21 mouse cellular contexts compared by ENCODE assay signal in the genomic region with DNA sequence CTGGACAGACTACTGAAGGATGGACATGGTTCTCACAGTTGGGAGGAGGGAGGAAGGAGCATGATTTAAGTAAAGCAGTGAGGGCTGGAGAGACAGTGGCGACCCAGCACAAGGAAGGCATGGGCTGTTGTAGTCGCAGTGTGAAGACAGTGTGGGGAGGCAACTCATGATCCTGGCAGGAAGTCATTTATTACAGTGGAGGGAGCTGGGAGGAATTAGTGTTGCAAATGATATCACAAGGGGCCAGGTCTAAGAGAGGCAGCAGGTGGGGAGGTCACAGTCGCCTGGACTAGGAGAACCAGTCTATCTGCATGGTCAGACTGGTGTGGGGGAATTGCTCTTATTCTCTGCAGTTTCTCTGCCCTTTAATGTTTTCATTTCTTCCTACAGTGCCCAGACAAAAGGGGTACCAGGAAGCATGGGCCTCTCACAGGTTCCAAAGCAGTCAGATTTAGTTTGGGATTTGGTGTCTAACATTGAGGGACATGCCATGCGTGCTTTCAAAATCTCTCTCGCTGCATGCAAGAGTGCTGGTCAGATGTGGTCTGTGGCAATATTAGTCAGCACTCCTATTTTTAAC.
DNase-seq lines count a peak whose midpoint lies in the region; ATAC-seq and TF ChIP-seq lines count a peak whose summit lies in the region.
"Had no signal": no experiment of that assay in that cellular context is flagged by ENCODE, and none has a peak within 500 bp of the region (broad histone marks: within the 10 kb centered on the region; RNA-seq: fewer than 3 reads in every experiment).

No protein-coding gene starts in this region.

- H3K4me2 ChIP-seq in intestine, embryonic 15.5 days (replicated peaks), result no peak overlapping the region
- H3K4me2 ChIP-seq in intestine, postnatal 0 days (replicated peaks; ENCODE audit: low read depth), result no peak overlapping the region
- H3K4me2 ChIP-seq in kidney, postnatal 0 days (ENCODE audit: low read length), result no peak overlapping the region
- no peak overlapping the region for H3K4me2 ChIP-seq in intestine, embryonic 16.5 days (ENCODE audit: low read depth, low read length)
- H3K4me2 ChIP-seq: embryonic facial prominence, embryonic 15.5 days; heart, embryonic 11.5 days; hindbrain, embryonic 12.5 days had no signal

- no peaks in the 10 kb centered on the region for H3K9me3 ChIP-seq in intestine, embryonic 15.5 days
- no peaks in the 10 kb centered on the region for H3K9me3 ChIP-seq in intestine, postnatal 0 days (ENCODE audit: control insufficient read depth)
- H3K9me3 ChIP-seq in kidney, postnatal 0 days (replicated peaks; ENCODE audit: low read length), result no peaks in the 10 kb centered on the region
- H3K9me3 ChIP-seq in intestine, embryonic 16.5 days (ENCODE audit: control insufficient read depth, low read length), result no peaks in the 10 kb centered on the region
- H3K9me3 ChIP-seq: embryonic facial prominence, embryonic 15.5 days; hindbrain, embryonic 12.5 days had no signal

- H3K27ac ChIP-seq in intestine, embryonic 15.5 days, result no peak overlapping the region
- no peak overlapping the region for H3K27ac ChIP-seq in intestine, postnatal 0 days (ENCODE audit: low read depth, low read length)
- no peak overlapping the region for H3K27ac ChIP-seq in kidney, postnatal 0 days
- peak overlapping the region; percentile 67 for H3K27ac ChIP-seq in bone marrow macrophage, adult 2 months (ENCODE audit: insufficient read depth, low read depth, low read length)
- H3K27ac ChIP-seq in intestine, embryonic 16.5 days (ENCODE audit: low read length), result no peak overlapping the region
- no peak overlapping the region for H3K27ac ChIP-seq in thymus, adult 2 months (ENCODE audit: control insufficient read depth, insufficient read depth, low read length)
- H3K27ac ChIP-seq: embryonic facial prominence, embryonic 15.5 days; forebrain, embryonic 10.5 days; gastrocnemius, adult 2 months; hindbrain, embryonic 12.5 days had no signal

- H3K9ac ChIP-seq in intestine, embryonic 15.5 days, result no peak overlapping the region
- no peak overlapping the region for H3K9ac ChIP-seq in intestine, postnatal 0 days (ENCODE audit: low read depth, low read length)
- H3K9ac ChIP-seq in kidney, postnatal 0 days (ENCODE audit: low read depth, low read length), result no peak overlapping the region
- no peak overlapping the region for H3K9ac ChIP-seq in intestine, embryonic 16.5 days (ENCODE audit: low read depth, low read length)
- H3K9ac ChIP-seq: embryonic facial prominence, embryonic 15.5 days; hindbrain, embryonic 12.5 days had no signal

- 0 out of 2 replicates have a peak, but pooled peaks cover 3% of the 10 kb centered on the region for H3K4me1 ChIP-seq in intestine, embryonic 15.5 days (replicated peaks)
- 0 out of 2 replicates have a peak, but pooled peaks cover 6% of the 10 kb centered on the region for H3K4me1 ChIP-seq in intestine, postnatal 0 days (replicated peaks; ENCODE audit: control insufficient read depth, insufficient read depth, low read length)
- H3K4me1 ChIP-seq in kidney, postnatal 0 days (replicated peaks; ENCODE audit: insufficient read depth, low read length), result no peaks in the 10 kb centered on the region
- H3K4me1 ChIP-seq in bone marrow macrophage, adult 2 months (ENCODE audit: control insufficient read depth, insufficient read depth, low read length), result peaks cover 15% of the 10 kb centered on the region
- no peaks in the 10 kb centered on the region for H3K4me1 ChIP-seq in intestine, embryonic 16.5 days (ENCODE audit: control insufficient read depth, insufficient read depth, low read length)
- H3K4me1 ChIP-seq in thymus, adult 2 months (replicated peaks; ENCODE audit: control insufficient read depth, insufficient read depth, low read length), result no peaks in the 10 kb centered on the region
- H3K4me1 ChIP-seq: embryonic facial prominence, embryonic 15.5 days had no signal

- peak; percentile 37 for DNase-seq in kidney, postnatal 0 days (ENCODE audit: low spot score)
- no peak for DNase-seq in kidney, postnatal 4 days
- no peak for DNase-seq in thymus, adult 2 months
- DNase-seq: adrenal gland, adult 2 months; adrenal gland, postnatal 25 days; cerebellum, adult 2 months; cerebellum, postnatal 10 days; gastrocnemius, adult 2 months; gastrocnemius, postnatal 25 days; heart, postnatal 4 days had no signal

- peak; percentile 61 for ATAC-seq in intestine, embryonic 15.5 days
- no peak for ATAC-seq in intestine, postnatal 0 days
- no peak for ATAC-seq in kidney, postnatal 0 days (replicated peaks; ENCODE audit: low FRiP score, low read depth)
- ATAC-seq in intestine, embryonic 16.5 days, result peak; percentile 61
- ATAC-seq: forebrain, embryonic 14.5 days; hindbrain, embryonic 16.5 days had no signal

- no peaks in the 10 kb centered on the region for H3K27me3 ChIP-seq in intestine, embryonic 15.5 days (replicated peaks)
- H3K27me3 ChIP-seq in intestine, postnatal 0 days (replicated peaks; ENCODE audit: control insufficient read depth, insufficient read depth, low read length), result no peaks in the 10 kb centered on the region
- H3K27me3 ChIP-seq in kidney, postnatal 0 days (ENCODE audit: insufficient read depth, low read length), result 0 out of 2 replicates have a peak, but pooled peaks cover 3% of the 10 kb centered on the region
- no peaks in the 10 kb centered on the region for H3K27me3 ChIP-seq in intestine, embryonic 16.5 days (replicated peaks; ENCODE audit: control insufficient read depth, insufficient read depth, low read length)
- H3K27me3 ChIP-seq in thymus, adult 2 months (ENCODE audit: control insufficient read depth, insufficient read depth, low read length), result no peaks in the 10 kb centered on the region
- H3K27me3 ChIP-seq: embryonic facial prominence, embryonic 15.5 days; hindbrain, embryonic 12.5 days had no signal

- H3K4me3 ChIP-seq in intestine, embryonic 15.5 days (replicated peaks), result no peak overlapping the region
- H3K4me3 ChIP-seq in intestine, postnatal 0 days (ENCODE audit: low read depth, low read length), result no peak overlapping the region
- no peak overlapping the region for H3K4me3 ChIP-seq in kidney, postnatal 0 days (replicated peaks; ENCODE audit: low read depth, low read length)
- H3K4me3 ChIP-seq in bone marrow macrophage, adult 2 months (ENCODE audit: insufficient read depth, low read length), result no peak overlapping the region
- H3K4me3 ChIP-seq in intestine, embryonic 16.5 days (ENCODE audit: low read length), result no peak overlapping the region
- H3K4me3 ChIP-seq in thymus, adult 2 months (ENCODE audit: control insufficient read depth, insufficient read depth, low read length), result no peak overlapping the region
- H3K4me3 ChIP-seq: embryonic facial prominence, embryonic 15.5 days; erythroblast, embryonic 14.5 days; forebrain, embryonic 10.5 days; gastrocnemius, adult 2 months; hindbrain, embryonic 12.5 days had no signal

- no peak for TF ChIP-seq POLR2A in bone marrow macrophage, adult 2 months (IDR thresholded peaks at IDR 0.05; ENCODE audit: borderline replicate concordance, low read depth, low read length)
- no peak for TF ChIP-seq POLR2A in thymus, adult 2 months (IDR thresholded peaks at IDR 0.05; ENCODE audit: control insufficient read depth, extremely low read depth, insufficient read depth, low read length, poor library complexity)

- no peak for TF ChIP-seq CTCF in intestine, postnatal 0 days (IDR thresholded peaks at IDR 0.05; ENCODE audit: low read depth)
- no peak for TF ChIP-seq CTCF in kidney, postnatal 0 days (IDR thresholded peaks at IDR 0.05; ENCODE audit: low read depth)
- TF ChIP-seq CTCF in bone marrow macrophage, adult 2 months (IDR thresholded peaks at IDR 0.05; ENCODE audit: low read depth, low read length), result no peak
- no peak for TF ChIP-seq CTCF in thymus, adult 2 months (IDR thresholded peaks at IDR 0.05; ENCODE audit: borderline replicate concordance, control insufficient read depth, extremely low read depth, insufficient read depth, low read length, poor library complexity)

- no peaks in the 10 kb centered on the region for H3K36me3 ChIP-seq in intestine, embryonic 15.5 days
- H3K36me3 ChIP-seq in intestine, postnatal 0 days (ENCODE audit: control insufficient read depth, insufficient read depth), result no peaks in the 10 kb centered on the region
- no peaks in the 10 kb centered on the region for H3K36me3 ChIP-seq in kidney, postnatal 0 days (ENCODE audit: insufficient read depth, low read length)
- H3K36me3 ChIP-seq in intestine, embryonic 16.5 days (ENCODE audit: control insufficient read depth, insufficient read depth, low read length), result no peaks in the 10 kb centered on the region
- no peaks in the 10 kb centered on the region for H3K36me3 ChIP-seq in thymus, adult 2 months (ENCODE audit: control insufficient read depth, insufficient read depth, low read length)
- H3K36me3 ChIP-seq: embryonic facial prominence, embryonic 15.5 days; forebrain, embryonic 10.5 days; hindbrain, embryonic 12.5 days had no signal

- WGBS in intestine, embryonic 15.5 days, result 52% methylated on average over 5 of the region's 5 CpGs
- WGBS in intestine, postnatal 0 days, result 48% methylated on average over 5 of the region's 5 CpGs
- WGBS in kidney, postnatal 0 days, result 45% methylated on average over 5 of the region's 5 CpGs
- WGBS in intestine, embryonic 16.5 days, result 59% methylated on average over 5 of the region's 5 CpGs
- 69% methylated on average over 5 of the region's 5 CpGs for WGBS in thymus, adult 2 months

Comparison
In these comparisons a context has a peak if more than half of its experiments do, and no peak if none do; other contexts are left out.
1. ATAC-seq: peak in intestine, embryonic 15.5 days (single experiment) and intestine, embryonic 16.5 days (single experiment); none in intestine, postnatal 0 days (single experiment) and kidney, postnatal 0 days (single experiment).